Mouse (Mus musculus): ENCODE data around the gene Mettl2. TPM values are rescaled to one million over a fixed set of nuclear protein-coding genes. Genes with fewer than 3 reads are reported as not detected.

Mettl2 gene
- polyA plus RNA-seq, 1 experiment from 2014 or later: 41.4 TPM

- ATAC-seq (ENCODE audit: low FRiP score) (peak; percentile 81), DNase-seq (ENCODE audit: low spot score, missing footprints) (peak; percentile 93)
- H3K9me3 ChIP-seq (ENCODE audit: control insufficient read depth, low read length): no peaks in the 10 kb centered on the region
- H3K27me3 ChIP-seq (ENCODE audit: control insufficient read depth, insufficient read depth, low read length): no peaks in the 10 kb centered on the region
- peak overlapping the region; percentile 94 for H3K4me3 ChIP-seq (ENCODE audit: low read depth, low read length)
- peak overlapping the region; percentile 98 for H3K9ac ChIP-seq (ENCODE audit: low read length)
- 1% methylated on average over 73 of the region's 89 CpGs for WGBS
- H3K4me1 ChIP-seq (ENCODE audit: control insufficient read depth, insufficient read depth, low read length): peaks cover 11% of the 10 kb centered on the region
- peaks cover 8% of the 10 kb centered on the region for H3K36me3 ChIP-seq (ENCODE audit: control insufficient read depth, insufficient read depth, low read length)
- H3K27ac ChIP-seq (ENCODE audit: low read depth, low read length): peak overlapping the region; percentile 81
- H3K4me2 ChIP-seq: peak overlapping the region; percentile 64
Observed at GRCm38 (mm10) chr11:105181689-105182460, 55.6 kb downstream of the Mettl2 start.

- peak overlapping the region; percentile 94 for H3K4me3 ChIP-seq (ENCODE audit: low read depth, low read length)
- peak overlapping the region; percentile 81 for H3K27ac ChIP-seq (ENCODE audit: low read depth, low read length)
- peaks cover 8% of the 10 kb centered on the region for H3K36me3 ChIP-seq (ENCODE audit: control insufficient read depth, insufficient read depth, low read length)
- 5% methylated on average over 4 of the region's 4 CpGs for WGBS
- H3K4me2 ChIP-seq: peak overlapping the region; percentile 64
- H3K27me3 ChIP-seq (ENCODE audit: control insufficient read depth, insufficient read depth, low read length): no peaks in the 10 kb centered on the region
- no peak for DNase-seq (ENCODE audit: low spot score, missing footprints)
- no peaks in the 10 kb centered on the region for H3K9me3 ChIP-seq (ENCODE audit: control insufficient read depth, low read length)
- peaks cover 11% of the 10 kb centered on the region for H3K4me1 ChIP-seq (ENCODE audit: control insufficient read depth, insufficient read depth, low read length)
- H3K9ac ChIP-seq (ENCODE audit: low read length): peak overlapping the region; percentile 98
- ATAC-seq (ENCODE audit: low FRiP score): no peak
Observed at GRCm38 (mm10) chr11:105182461-105182855, 56.2 kb downstream of the Mettl2 start.

GRCm38 (mm10) chr11:105184678-105185077 lies 58.5 kb downstream of the Mettl2 start:
- Histone ChIP-seq H3K27me3 (ENCODE audit: control insufficient read depth, insufficient read depth, low read length) (no peaks in the 10 kb centered on the region), H3K4me2 (no peak overlapping the region), H3K36me3 (ENCODE audit: control insufficient read depth, insufficient read depth, low read length) (peaks cover 8% of the 10 kb centered on the region), H3K27ac (ENCODE audit: low read depth, low read length) (no peak overlapping the region), H3K9ac (ENCODE audit: low read length) (no peak overlapping the region), H3K4me1 (ENCODE audit: control insufficient read depth, insufficient read depth, low read length) (peaks cover 9% of the 10 kb centered on the region), H3K4me3 (ENCODE audit: low read depth, low read length) (no peak overlapping the region), H3K9me3 (ENCODE audit: control insufficient read depth, low read length) (no peaks in the 10 kb centered on the region)
- ATAC-seq (ENCODE audit: low FRiP score) (no peak), DNase-seq (ENCODE audit: low spot score, missing footprints) (no peak)
- WGBS: 98% methylated on average over 3 of the region's 3 CpGs

Other genes starting within 250 kb of the Mettl2 start
- not detected in 2 replicates for gene Efcab3, start 62.8 kb upstream of the Mettl2 start, polyA plus RNA-seq (2014; fragmentation: Nextera tagmentation; extraction: Ambion mirVana)
- not detected in 2 replicates for gene Gm10842, start 20.5 kb downstream of the Mettl2 start, polyA plus RNA-seq (2014; fragmentation: Nextera tagmentation; extraction: Ambion mirVana)
- 29.4 and 33.1 TPM in 2 replicates for gene Tlk2, start 52.4 kb downstream of the Mettl2 start, polyA plus RNA-seq (2014; fragmentation: Nextera tagmentation; extraction: Ambion mirVana)
- 6.7 and 7.0 TPM in 2 replicates for gene Mrc2, start 166.2 kb downstream of the Mettl2 start, polyA plus RNA-seq (2014; fragmentation: Nextera tagmentation; extraction: Ambion mirVana)